Mouse (Mus musculus) inflammation-experienced regulatory T-cells (primary cell): ENCODE results near the gene Olfr1238. TPM values are rescaled to one million over a fixed set of nuclear protein-coding genes. Genes with fewer than 3 reads are reported as not detected.

Source experiments
- polyA plus RNA-seq, 2 experiments: library from polyadenylated mRNA; unstranded; fragments of 100-300 nt; shearing (Covaris generic); gene quantifications; one replicate each; pipeline ENCODE4 v1.2.1; 2017

The Olfr1238 gene
- polyA plus RNA-seq, result under 1 TPM in 1 of 2 experiments, not detected in 1; 0.11 TPM

GRCm38 (mm10) chr2:89409576-89409975 is at the start of gene Olfr1238:
Gene Olfr1238 (minus strand): TSS chr2:89409676.

GRCm38 (mm10) chr2:89442900-89443299 is 33.4 kb upstream of the Olfr1238 start, which contains the start of gene Olfr1240:
Gene Olfr1240 (minus strand): TSS chr2:89443000.

GRCm38 (mm10) chr2:89420307-89420706 is 10.8 kb upstream of the Olfr1238 start, which contains the start of gene Olfr1239:
Gene Olfr1239 (minus strand): TSS chr2:89420407.

GRCm38 (mm10) chr2:89364765-89365164 is 44.7 kb downstream of the Olfr1238 start, which contains the start of gene Olfr1234:
Gene Olfr1234 (minus strand): TSS chr2:89364865.

Other genes with a start within 250 kb of the Olfr1238 start
- gene Olfr1224-ps1, start 245.6 kb downstream of the Olfr1238 start, polyA plus RNA-seq, result not detected
- gene Olfr1225, start 235.0 kb downstream of the Olfr1238 start, polyA plus RNA-seq, result under 1 TPM; 0.06 to 0.77 TPM
- gene Olfr1226, start 209.6 kb downstream of the Olfr1238 start, polyA plus RNA-seq, result not detected
- 1 to 10 TPM in 1 of 2 experiments, under 1 TPM in 1; 0.42 to 1.1 TPM for gene Olfr1228, start 155.6 kb downstream of the Olfr1238 start, polyA plus RNA-seq
- gene Olfr1229, start 121.7 kb downstream of the Olfr1238 start, polyA plus RNA-seq, result not detected
- gene Olfr1230, start 112.4 kb downstream of the Olfr1238 start, polyA plus RNA-seq, result not detected
- gene Olfr1231, start 102.6 kb downstream of the Olfr1238 start, polyA plus RNA-seq, result under 1 TPM in 1 of 2 experiments, not detected in 1; 0.34 TPM
- not detected for gene Olfr1232, start 80.0 kb downstream of the Olfr1238 start, polyA plus RNA-seq
- gene Olfr1233, start 67.3 kb downstream of the Olfr1238 start, polyA plus RNA-seq, result under 1 TPM; 0.06 to 0.67 TPM
- gene Olfr1234, start 44.8 kb downstream of the Olfr1238 start, polyA plus RNA-seq, result under 1 TPM in 1 of 2 experiments, not detected in 1; 0.23 TPM
- gene Olfr1239, start 10.7 kb upstream of the Olfr1238 start, polyA plus RNA-seq, result not detected
- not detected for gene Olfr1240, start 33.3 kb upstream of the Olfr1238 start, polyA plus RNA-seq
- gene Olfr1241, start 77.5 kb upstream of the Olfr1238 start, polyA plus RNA-seq, result not detected
- gene Olfr1242, start 88.7 kb upstream of the Olfr1238 start, polyA plus RNA-seq, result not detected
- gene Olfr1243, start 121.8 kb upstream of the Olfr1238 start, polyA plus RNA-seq, result not detected
- gene Olfr1245, start 168.8 kb upstream of the Olfr1238 start, polyA plus RNA-seq, result under 1 TPM; 0.14 to 0.33 TPM
- under 1 TPM in 1 of 2 experiments, not detected in 1; 0.88 TPM for gene Olfr1246, start 183.5 kb upstream of the Olfr1238 start, polyA plus RNA-seq
- under 1 TPM; 0.11 to 0.39 TPM for gene Olfr1247, start 204.5 kb upstream of the Olfr1238 start, polyA plus RNA-seq
- not detected for gene Olfr1248, start 208.6 kb upstream of the Olfr1238 start, polyA plus RNA-seq
- gene Olfr1249, start 225.3 kb upstream of the Olfr1238 start, polyA plus RNA-seq, result not detected